Mouse (Mus musculus): Measurements from ENCODE around the gene Map4k3. TPM values are rescaled to one million over a fixed set of nuclear protein-coding genes. Genes with fewer than 3 reads are reported as not detected.

Gene Map4k3
- polyA plus RNA-seq, 1 experiment from 2014 or later, result 36.4 TPM

GRCm38 (mm10) chr17:80638121-80638520, 90.2 kb downstream of the Map4k3 start:
- Histone ChIP-seq H3K36me3 (peaks cover 26% of the 10 kb centered on the region), H3K4me3 (no peak overlapping the region), H3K27ac (no peak overlapping the region), H3K4me1 (no peaks in the 10 kb centered on the region), H3K9ac (no peak overlapping the region), H3K27me3 (no peaks in the 10 kb centered on the region), H3K9me3 (replicated peaks) (no peaks in the 10 kb centered on the region), H3K4me2 (replicated peaks) (no peak overlapping the region)
- ATAC-seq (ENCODE audit: low FRiP score), result no peak
- WGBS, result 62% methylated on average over 8 of the region's 8 CpGs

- Histone ChIP-seq H3K27me3 (no peaks in the 10 kb centered on the region), H3K27ac (no peak overlapping the region), H3K36me3 (peaks cover 44% of the 10 kb centered on the region), H3K9ac (no peak overlapping the region), H3K4me3 (no peak overlapping the region), H3K9me3 (replicated peaks) (no peaks in the 10 kb centered on the region), H3K4me1 (no peaks in the 10 kb centered on the region), H3K4me2 (replicated peaks) (no peak overlapping the region)
- whole genome bisulfite sequencing, result 86% methylated on average over 1 of the region's 1 CpGs
- ATAC-seq (ENCODE audit: low FRiP score), result no peak
Measured at GRCm38 (mm10) chr17:80635794-80636193, 92.5 kb downstream of the Map4k3 start.

GRCm38 (mm10) chr17:80632846-80633245, 95.4 kb downstream of the Map4k3 start:
- Histone ChIP-seq H3K9me3 (replicated peaks) (no peaks in the 10 kb centered on the region), H3K9ac (no peak overlapping the region), H3K27ac (no peak overlapping the region), H3K36me3 (peaks cover 40% of the 10 kb centered on the region), H3K4me3 (no peak overlapping the region), H3K4me2 (replicated peaks) (no peak overlapping the region), H3K4me1 (no peaks in the 10 kb centered on the region), H3K27me3 (no peaks in the 10 kb centered on the region)
- ATAC-seq (ENCODE audit: low FRiP score), result no peak
- WGBS, result 95% methylated on average over 5 of the region's 5 CpGs

GRCm38 (mm10) chr17:80632354-80632753, 95.9 kb downstream of the Map4k3 start:
- Histone ChIP-seq H3K4me2 (replicated peaks) (no peak overlapping the region), H3K27ac (no peak overlapping the region), H3K27me3 (no peaks in the 10 kb centered on the region), H3K9me3 (replicated peaks) (no peaks in the 10 kb centered on the region), H3K4me3 (no peak overlapping the region), H3K36me3 (peaks cover 40% of the 10 kb centered on the region), H3K4me1 (no peaks in the 10 kb centered on the region), H3K9ac (no peak overlapping the region)
- 96% methylated on average over 4 of the region's 4 CpGs for whole genome bisulfite sequencing
- no peak for ATAC-seq (ENCODE audit: low FRiP score)

DNA sequence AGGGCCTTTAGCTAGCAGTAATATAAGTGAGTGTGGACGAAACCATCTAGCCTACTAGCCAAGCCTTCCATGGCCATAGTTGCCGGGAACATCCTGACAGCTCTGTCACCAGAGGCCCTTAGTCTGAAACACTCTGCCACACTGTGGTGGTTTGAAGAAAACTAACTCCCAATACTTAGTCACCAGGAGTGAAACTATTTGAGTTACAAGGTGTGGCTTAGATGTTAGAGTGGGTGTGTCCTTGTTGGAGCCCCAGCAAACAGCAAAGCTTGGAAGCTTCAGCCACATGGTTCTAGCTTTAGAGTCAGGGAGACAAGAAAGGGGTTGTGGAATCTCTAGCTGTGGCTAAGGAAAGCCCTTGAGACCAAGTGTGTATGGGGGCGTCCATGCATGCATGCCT, 97.3 kb downstream of the Map4k3 start:
- Histone ChIP-seq H3K9me3 (replicated peaks) (no peaks in the 10 kb centered on the region), H3K36me3 (peaks cover 42% of the 10 kb centered on the region), H3K4me2 (replicated peaks) (no peak overlapping the region), H3K27me3 (no peaks in the 10 kb centered on the region), H3K27ac (no peak overlapping the region), H3K9ac (no peak overlapping the region), H3K4me3 (no peak overlapping the region), H3K4me1 (no peaks in the 10 kb centered on the region)
- 96% methylated on average over 3 of the region's 3 CpGs for WGBS
- ATAC-seq (ENCODE audit: low FRiP score), result no peak

- no peaks in the 10 kb centered on the region for H3K27me3 ChIP-seq
- H3K4me2 ChIP-seq (replicated peaks), result no peak overlapping the region
- H3K4me1 ChIP-seq, result no peaks in the 10 kb centered on the region
- no peak for ATAC-seq (ENCODE audit: low FRiP score)
- no peaks in the 10 kb centered on the region for H3K9me3 ChIP-seq (replicated peaks)
- no peak overlapping the region for H3K4me3 ChIP-seq
- no peak overlapping the region for H3K27ac ChIP-seq
- no peak overlapping the region for H3K9ac ChIP-seq
- 0 out of 2 replicates have a peak, but pooled peaks cover 5% of the 10 kb centered on the region for H3K36me3 ChIP-seq
Measured at GRCm38 (mm10) chr17:80624979-80625378, 103.3 kb downstream of the Map4k3 start.

GRCm38 (mm10) chr17:80621691-80622090, 106.6 kb downstream of the Map4k3 start:
- Histone ChIP-seq H3K4me1 (0 out of 2 replicates have a peak, but pooled peaks cover 2% of the 10 kb centered on the region), H3K9me3 (replicated peaks) (no peaks in the 10 kb centered on the region), H3K9ac (no peak overlapping the region), H3K27me3 (no peaks in the 10 kb centered on the region), H3K27ac (no peak overlapping the region), H3K4me2 (replicated peaks) (no peak overlapping the region), H3K4me3 (no peak overlapping the region), H3K36me3 (peaks cover 9% of the 10 kb centered on the region; the same call in 1 of the 2 replicates)
- no peak for ATAC-seq (ENCODE audit: low FRiP score)
- 82% methylated on average over 4 of the region's 4 CpGs for WGBS

DNA sequence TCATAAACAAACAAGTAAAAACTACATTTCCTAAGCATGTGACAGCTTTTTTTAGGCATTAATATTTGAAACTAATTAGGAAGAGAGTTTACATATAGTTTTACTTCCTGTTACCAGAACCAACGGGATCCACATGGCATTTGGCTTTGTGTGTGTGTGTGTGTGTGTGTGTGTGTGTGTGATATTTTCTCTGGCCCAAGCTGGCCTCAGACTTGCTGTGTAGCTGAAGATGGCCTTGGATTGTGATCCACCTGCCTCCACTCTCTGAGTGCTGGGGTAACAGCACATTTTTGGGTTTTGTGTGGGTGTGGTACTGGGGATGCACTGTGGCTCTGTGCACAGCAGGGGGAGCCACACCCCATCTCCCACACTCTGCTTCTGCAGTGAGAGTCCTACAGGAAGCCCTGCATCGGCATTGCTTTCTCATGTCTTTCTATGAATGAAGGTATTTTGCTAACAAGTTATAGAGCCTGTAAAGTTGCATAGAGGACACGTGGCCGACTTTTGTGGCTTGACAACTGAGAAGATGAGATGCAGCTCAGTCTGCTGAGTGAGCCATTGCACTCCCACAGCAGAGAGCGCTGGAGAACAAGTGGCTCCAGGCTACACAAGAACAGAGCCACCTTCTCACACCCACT, 107.4 kb downstream of the Map4k3 start:
- Histone ChIP-seq H3K27ac (no peak overlapping the region), H3K4me1 (0 out of 2 replicates have a peak, but pooled peaks cover 2% of the 10 kb centered on the region), H3K36me3 (peaks cover 9% of the 10 kb centered on the region; the same call in 1 of the 2 replicates), H3K9ac (no peak overlapping the region), H3K9me3 (replicated peaks) (no peaks in the 10 kb centered on the region), H3K27me3 (no peaks in the 10 kb centered on the region), H3K4me3 (no peak overlapping the region), H3K4me2 (replicated peaks) (no peak overlapping the region)
- ATAC-seq (ENCODE audit: low FRiP score), result peak; percentile 74
- WGBS, result 75% methylated on average over 5 of the region's 5 CpGs

DNA sequence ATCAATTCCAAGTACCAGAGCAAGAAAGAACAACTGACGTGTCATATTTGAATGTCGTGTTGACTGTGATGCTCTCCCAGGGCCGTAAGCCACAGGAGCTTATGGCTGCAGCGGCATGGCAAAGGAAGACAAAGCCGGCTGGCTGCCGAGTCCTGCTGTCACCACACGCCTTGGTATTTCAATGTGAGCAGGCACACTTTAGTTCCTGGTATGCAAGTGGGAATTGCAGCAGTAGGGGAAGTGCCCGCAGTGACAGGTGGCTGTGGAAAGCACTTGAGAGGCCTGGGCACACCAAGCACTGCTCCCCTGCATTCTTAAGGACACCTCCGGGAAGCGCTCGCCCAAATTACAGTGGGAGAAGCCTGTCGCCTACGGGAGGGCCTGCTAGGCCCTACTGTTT, 108.7 kb downstream of the Map4k3 start:
- H3K4me2 ChIP-seq (replicated peaks), result no peak overlapping the region
- no peak overlapping the region for H3K9ac ChIP-seq
- H3K9me3 ChIP-seq (replicated peaks), result no peaks in the 10 kb centered on the region
- 0 out of 2 replicates have a peak, but pooled peaks cover 2% of the 10 kb centered on the region for H3K4me1 ChIP-seq
- no peaks in the 10 kb centered on the region for H3K27me3 ChIP-seq
- no peak overlapping the region for H3K4me3 ChIP-seq
- no peak overlapping the region for H3K27ac ChIP-seq
- H3K36me3 ChIP-seq, result peaks cover 22% of the 10 kb centered on the region
- ATAC-seq (ENCODE audit: low FRiP score), result no peak
- WGBS, result 88% methylated on average over 13 of the region's 13 CpGs

- H3K4me1 ChIP-seq, result 0 out of 2 replicates have a peak, but pooled peaks cover 2% of the 10 kb centered on the region
- H3K4me3 ChIP-seq, result no peak overlapping the region
- H3K4me2 ChIP-seq (replicated peaks), result no peak overlapping the region
- no peak overlapping the region for H3K9ac ChIP-seq
- no peaks in the 10 kb centered on the region for H3K27me3 ChIP-seq
- no peak for ATAC-seq (ENCODE audit: low FRiP score)
- H3K36me3 ChIP-seq, result peaks cover 26% of the 10 kb centered on the region
- 78% methylated on average over 5 of the region's 5 CpGs for WGBS
- H3K9me3 ChIP-seq (replicated peaks), result no peaks in the 10 kb centered on the region
- no peak overlapping the region for H3K27ac ChIP-seq
Measured at GRCm38 (mm10) chr17:80618890-80619289, 109.4 kb downstream of the Map4k3 start.

DNA sequence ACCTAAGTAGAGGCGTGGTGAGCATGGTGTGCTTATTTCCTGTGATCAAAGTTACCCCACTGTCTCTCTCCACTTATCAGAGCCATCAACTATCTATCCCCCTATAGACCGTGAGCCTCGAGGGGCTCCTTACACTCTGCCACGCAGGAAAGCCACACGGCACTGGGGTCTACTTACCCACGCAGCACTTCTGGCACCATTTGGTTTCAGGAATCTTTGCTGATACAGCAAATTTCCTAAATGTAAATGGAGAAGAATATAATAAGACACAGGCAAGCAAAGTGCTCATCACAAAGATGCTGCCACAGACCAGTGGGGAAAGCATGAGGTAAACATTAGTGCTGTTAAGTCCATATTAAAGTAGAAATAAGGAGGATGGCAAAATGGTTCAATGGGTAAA, 124.5 kb downstream of the Map4k3 start:
- H3K9ac ChIP-seq, result no peak overlapping the region
- whole genome bisulfite sequencing, result 97% methylated on average over 6 of the region's 6 CpGs
- no peaks in the 10 kb centered on the region for H3K27me3 ChIP-seq
- ATAC-seq (ENCODE audit: low FRiP score), result no peak
- no peaks in the 10 kb centered on the region for H3K4me1 ChIP-seq
- H3K36me3 ChIP-seq, result peaks cover 76% of the 10 kb centered on the region
- H3K27ac ChIP-seq, result no peak overlapping the region
- no peak overlapping the region for H3K4me2 ChIP-seq (replicated peaks)
- H3K4me3 ChIP-seq, result no peak overlapping the region
- peaks cover 8% of the 10 kb centered on the region; the same call in 1 of the 2 replicates for H3K9me3 ChIP-seq (replicated peaks)

- H3K9me3 ChIP-seq (replicated peaks), result peaks cover 4% of the 10 kb centered on the region; the same call in 1 of the 2 replicates
- ATAC-seq (ENCODE audit: low FRiP score), result no peak
- H3K27ac ChIP-seq, result no peak overlapping the region
- no peak overlapping the region for H3K9ac ChIP-seq
- H3K4me3 ChIP-seq, result no peak overlapping the region
- WGBS, result 91% methylated on average over 19 of the region's 19 CpGs
- no peak overlapping the region for H3K4me2 ChIP-seq (replicated peaks)
- no peaks in the 10 kb centered on the region for H3K4me1 ChIP-seq
- H3K36me3 ChIP-seq, result peaks cover 70% of the 10 kb centered on the region
- no peaks in the 10 kb centered on the region for H3K27me3 ChIP-seq
Measured at GRCm38 (mm10) chr17:80603079-80603625, 125.1 kb downstream of the Map4k3 start.

GRCm38 (mm10) chr17:80601371-80601770, 126.9 kb downstream of the Map4k3 start:
- H3K9ac ChIP-seq, result no peak overlapping the region
- peaks cover 4% of the 10 kb centered on the region; the same call in 1 of the 2 replicates for H3K9me3 ChIP-seq (replicated peaks)
- no peaks in the 10 kb centered on the region for H3K27me3 ChIP-seq
- H3K4me2 ChIP-seq (replicated peaks), result no peak overlapping the region
- H3K4me3 ChIP-seq, result no peak overlapping the region
- no peaks in the 10 kb centered on the region for H3K4me1 ChIP-seq
- peaks cover 72% of the 10 kb centered on the region for H3K36me3 ChIP-seq
- ATAC-seq (ENCODE audit: low FRiP score), result no peak
- no peak overlapping the region for H3K27ac ChIP-seq
- 61% methylated on average over 13 of the region's 13 CpGs for WGBS

Measured in hindbrain, embryonic 12.5 days (tissue).